In the genomic region with DNA sequence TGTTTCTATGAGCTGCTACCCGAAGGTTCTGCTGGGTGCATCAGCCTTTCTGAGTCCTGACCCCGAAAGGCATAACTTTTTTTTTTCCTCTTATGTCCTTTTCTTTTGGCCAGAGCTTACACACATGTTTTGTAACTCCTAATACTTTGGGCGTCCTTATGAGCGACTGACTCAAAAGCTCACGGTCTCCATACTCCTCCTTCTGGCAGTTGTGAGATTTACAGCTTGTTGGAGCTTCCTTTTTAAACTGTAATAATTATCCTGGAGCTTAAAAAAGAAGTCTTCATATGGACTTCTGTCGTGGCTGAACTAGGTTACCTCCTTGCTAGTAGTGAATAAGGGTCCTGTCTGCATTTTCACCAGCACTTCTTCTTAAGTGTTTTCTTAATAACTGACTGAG, we compare ENCODE assay signal across 10 mouse cellular contexts. TPM values are rescaled to one million over a fixed set of nuclear protein-coding genes. Genes with fewer than 3 reads are reported as not detected.
DNase-seq lines count a peak whose midpoint lies in the region; ATAC-seq and TF ChIP-seq lines count a peak whose summit lies in the region.
"Had no signal": no experiment of that assay in that cellular context is flagged by ENCODE, and none has a peak within 500 bp of the region (broad histone marks: within the 10 kb centered on the region; RNA-seq: fewer than 3 reads in every experiment).

No protein-coding gene starts in this region.

- H3K4me1 ChIP-seq in intestine, postnatal 0 days (replicated peaks; ENCODE audit: control insufficient read depth, insufficient read depth, low read length), result no peaks in the 10 kb centered on the region
- H3K4me1 ChIP-seq in intestine, embryonic 16.5 days (ENCODE audit: control insufficient read depth, insufficient read depth, low read length), result no peaks in the 10 kb centered on the region
- no peaks in the 10 kb centered on the region for H3K4me1 ChIP-seq in embryonic facial prominence, embryonic 14.5 days (ENCODE audit: control insufficient read depth, insufficient read depth, low read length)
- H3K4me1 ChIP-seq: embryonic facial prominence, embryonic 15.5 days; liver, embryonic 13.5 days; stomach, embryonic 15.5 days had no signal

- H3K4me2 ChIP-seq in intestine, postnatal 0 days (replicated peaks; ENCODE audit: low read depth), result no peak overlapping the region
- H3K4me2 ChIP-seq in intestine, embryonic 16.5 days (ENCODE audit: low read depth, low read length), result no peak overlapping the region
- no peak overlapping the region for H3K4me2 ChIP-seq in embryonic facial prominence, embryonic 14.5 days (ENCODE audit: low read depth, low read length)
- H3K4me2 ChIP-seq: embryonic facial prominence, embryonic 15.5 days; liver, embryonic 13.5 days; stomach, embryonic 15.5 days had no signal

- WGBS in intestine, postnatal 0 days, result 24% methylated on average over 6 of the region's 6 CpGs
- WGBS in intestine, embryonic 16.5 days, result 21% methylated on average over 6 of the region's 6 CpGs
- WGBS in embryonic facial prominence, embryonic 14.5 days, result 20% methylated on average over 6 of the region's 6 CpGs

- no peak overlapping the region for H3K4me3 ChIP-seq in intestine, postnatal 0 days (ENCODE audit: low read depth, low read length)
- H3K4me3 ChIP-seq in intestine, embryonic 16.5 days (ENCODE audit: low read length), result no peak overlapping the region
- no peak overlapping the region for H3K4me3 ChIP-seq in embryonic facial prominence, embryonic 14.5 days (ENCODE audit: low read depth, low read length)
- H3K4me3 ChIP-seq: embryonic facial prominence, embryonic 15.5 days; liver, embryonic 13.5 days; stomach, embryonic 15.5 days had no signal

- no peak overlapping the region for H3K27ac ChIP-seq in intestine, postnatal 0 days (ENCODE audit: low read depth, low read length)
- no peak overlapping the region for H3K27ac ChIP-seq in intestine, embryonic 16.5 days (ENCODE audit: low read length)
- no peak overlapping the region for H3K27ac ChIP-seq in embryonic facial prominence, embryonic 14.5 days (replicated peaks; ENCODE audit: low read depth, low read length)
- H3K27ac ChIP-seq: embryonic facial prominence, embryonic 15.5 days; liver, embryonic 13.5 days; stomach, embryonic 15.5 days had no signal

- H3K9ac ChIP-seq in intestine, postnatal 0 days (ENCODE audit: low read depth, low read length), result no peak overlapping the region
- no peak overlapping the region for H3K9ac ChIP-seq in intestine, embryonic 16.5 days (ENCODE audit: low read depth, low read length)
- no peak overlapping the region for H3K9ac ChIP-seq in embryonic facial prominence, embryonic 14.5 days (ENCODE audit: low read depth, low read length)
- H3K9ac ChIP-seq: embryonic facial prominence, embryonic 15.5 days; liver, embryonic 13.5 days; stomach, embryonic 15.5 days had no signal

- H3K36me3 ChIP-seq in intestine, postnatal 0 days (ENCODE audit: control insufficient read depth, insufficient read depth), result no peaks in the 10 kb centered on the region
- no peaks in the 10 kb centered on the region for H3K36me3 ChIP-seq in intestine, embryonic 16.5 days (ENCODE audit: control insufficient read depth, insufficient read depth, low read length)
- no peaks in the 10 kb centered on the region for H3K36me3 ChIP-seq in embryonic facial prominence, embryonic 14.5 days (ENCODE audit: control insufficient read depth, insufficient read depth, low read length)
- H3K36me3 ChIP-seq: embryonic facial prominence, embryonic 15.5 days; liver, embryonic 13.5 days; stomach, embryonic 15.5 days had no signal

- peak; percentile 49 for DNase-seq in A20 (ENCODE audit: low read depth, low spot score)
- peak; percentile 50 for DNase-seq in MEL-GATA-1-ER (ENCODE audit: extremely low read depth, low read depth)
- DNase-seq in embryonic facial prominence, embryonic 14.5 days (ENCODE audit: low spot score), result peak; percentile 61
- peak; percentile 52 for DNase-seq in lung, postnatal 14 days
- DNase-seq in ovary, postnatal 10 days (ENCODE audit: low spot score), result no peak
- DNase-seq: liver, embryonic 13.5 days had no signal

- ATAC-seq in intestine, postnatal 0 days, result no peak
- ATAC-seq in intestine, embryonic 16.5 days, result no peak
- ATAC-seq in embryonic facial prominence, embryonic 14.5 days (ENCODE audit: low read depth), result no peak

- no peaks in the 10 kb centered on the region for H3K27me3 ChIP-seq in intestine, postnatal 0 days (replicated peaks; ENCODE audit: control insufficient read depth, insufficient read depth, low read length)
- 0 out of 2 replicates have a peak, but pooled peaks cover 2% of the 10 kb centered on the region for H3K27me3 ChIP-seq in intestine, embryonic 16.5 days (replicated peaks; ENCODE audit: control insufficient read depth, insufficient read depth, low read length)
- H3K27me3 ChIP-seq in embryonic facial prominence, embryonic 14.5 days (replicated peaks; ENCODE audit: control insufficient read depth, insufficient read depth, low read length), result peaks cover 6% of the 10 kb centered on the region; the same call in 1 of the 2 replicates
- H3K27me3 ChIP-seq: embryonic facial prominence, embryonic 15.5 days; liver, embryonic 13.5 days; stomach, embryonic 15.5 days had no signal

- H3K9me3 ChIP-seq in intestine, postnatal 0 days (ENCODE audit: control insufficient read depth), result no peaks in the 10 kb centered on the region
- H3K9me3 ChIP-seq in intestine, embryonic 16.5 days (ENCODE audit: control insufficient read depth, low read length), result no peaks in the 10 kb centered on the region
- no peaks in the 10 kb centered on the region for H3K9me3 ChIP-seq in embryonic facial prominence, embryonic 14.5 days (ENCODE audit: control insufficient read depth, low read length)
- H3K9me3 ChIP-seq: embryonic facial prominence, embryonic 15.5 days; liver, embryonic 13.5 days; stomach, embryonic 15.5 days had no signal

- TF ChIP-seq CTCF in intestine, postnatal 0 days (IDR thresholded peaks at IDR 0.05; ENCODE audit: low read depth), result peak; percentile 75

RNA-seq across cellular contexts. Expression of gene Yipf6, which starts 16.7 kb away (rescaled TPM):
- 28.3 and 32.3 TPM in 2 replicates for polyA plus RNA-seq in intestine, postnatal 0 days (2015; fragmentation: Nextera tagmentation; extraction: Ambion mirVana)
- 26.9 and 27.8 TPM in 2 replicates for polyA plus RNA-seq in intestine, embryonic 16.5 days (2015; fragmentation: Nextera tagmentation; extraction: Ambion mirVana)
- 19.6 and 21.7 TPM in 2 replicates for polyA plus RNA-seq in embryonic facial prominence, embryonic 14.5 days (2014; fragmentation: Nextera tagmentation; extraction: Ambion mirVana)

RNA-seq across cellular contexts. Expression of gene Ophn1, which starts 28.6 kb away (rescaled TPM):
- polyA plus RNA-seq in intestine, postnatal 0 days (2015; fragmentation: Nextera tagmentation; extraction: Ambion mirVana), result 4.8 and 5.2 TPM in 2 replicates
- 8.3 and 9.3 TPM in 2 replicates for polyA plus RNA-seq in intestine, embryonic 16.5 days (2015; fragmentation: Nextera tagmentation; extraction: Ambion mirVana)
- 16.8 and 20.1 TPM in 2 replicates for polyA plus RNA-seq in embryonic facial prominence, embryonic 14.5 days (2014; fragmentation: Nextera tagmentation; extraction: Ambion mirVana)
